Mouse (Mus musculus) embryonic stem cell, embryonic (primary cell): ENCODE results near the gene Lrrc36.

Source experiments
- CTCF ChIA-PET, 4 experiments: fragments of 300-600 bp in 2 of 4; fragments of 350-600 bp in 2 of 4; sonication (Branson Sonifier 250); formaldehyde crosslinking; loops; one replicate each; lab custom pipeline; 2022; ENCODE audit warnings: inconsistent platforms in 2 of 4; lab: Charles Lee
- POLR2A ChIA-PET, 4 experiments: fragments of 300-600 bp in 2 of 4; fragments of 350-600 bp in 2 of 4; sonication (Branson Sonifier 250); formaldehyde crosslinking; loops; one replicate each; lab custom pipeline; 2022; ENCODE audit warnings: antibody characterized with exemption in 4 of 4, inconsistent platforms in 1 of 4; lab: Charles Lee

The Lrrc36 gene

DNA sequence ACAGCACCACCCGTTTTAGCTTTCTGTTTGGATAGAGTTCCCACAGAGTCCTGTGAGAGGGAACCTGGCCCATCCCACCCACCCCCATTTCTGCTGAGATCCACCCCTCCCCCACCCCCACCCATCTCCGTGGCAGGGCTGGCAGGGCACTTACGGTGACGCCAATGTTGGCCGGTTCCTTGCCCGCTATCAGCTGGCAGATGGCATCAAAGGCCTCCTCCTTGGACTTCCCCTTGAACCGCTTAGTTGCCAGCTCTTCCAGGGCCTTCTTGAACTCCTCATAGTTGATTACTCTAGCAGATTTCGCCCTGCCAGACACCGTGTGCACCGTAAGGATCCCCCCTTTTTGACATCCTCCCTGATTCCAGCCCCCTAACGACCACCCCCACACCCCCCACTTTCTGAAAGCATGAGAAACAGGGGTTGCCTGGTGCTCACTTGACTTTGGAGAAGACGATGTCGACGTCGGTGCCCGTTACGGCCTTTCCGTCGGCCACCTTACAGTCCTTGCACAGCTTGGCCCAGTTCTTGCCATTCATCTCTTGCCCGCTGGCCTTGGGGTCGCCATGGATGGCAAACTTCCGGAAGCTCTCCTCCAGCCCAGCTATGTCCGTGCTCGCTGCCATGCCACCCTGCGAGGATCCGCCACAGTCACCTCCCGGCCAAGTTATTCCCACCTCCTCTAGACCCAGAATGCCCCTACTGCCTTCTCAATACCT, 54.8 kb downstream of the Lrrc36 start:
- POLR2A ChIA-PET = interaction anchor here in 2 of 4 experiments (0.7 to 5.9 kb wide), 5 partner anchors 8 to 175 kb away, joined by 4 to 63 read pairs (median 4); no protein-coding TSS in a partner anchor

DNA sequence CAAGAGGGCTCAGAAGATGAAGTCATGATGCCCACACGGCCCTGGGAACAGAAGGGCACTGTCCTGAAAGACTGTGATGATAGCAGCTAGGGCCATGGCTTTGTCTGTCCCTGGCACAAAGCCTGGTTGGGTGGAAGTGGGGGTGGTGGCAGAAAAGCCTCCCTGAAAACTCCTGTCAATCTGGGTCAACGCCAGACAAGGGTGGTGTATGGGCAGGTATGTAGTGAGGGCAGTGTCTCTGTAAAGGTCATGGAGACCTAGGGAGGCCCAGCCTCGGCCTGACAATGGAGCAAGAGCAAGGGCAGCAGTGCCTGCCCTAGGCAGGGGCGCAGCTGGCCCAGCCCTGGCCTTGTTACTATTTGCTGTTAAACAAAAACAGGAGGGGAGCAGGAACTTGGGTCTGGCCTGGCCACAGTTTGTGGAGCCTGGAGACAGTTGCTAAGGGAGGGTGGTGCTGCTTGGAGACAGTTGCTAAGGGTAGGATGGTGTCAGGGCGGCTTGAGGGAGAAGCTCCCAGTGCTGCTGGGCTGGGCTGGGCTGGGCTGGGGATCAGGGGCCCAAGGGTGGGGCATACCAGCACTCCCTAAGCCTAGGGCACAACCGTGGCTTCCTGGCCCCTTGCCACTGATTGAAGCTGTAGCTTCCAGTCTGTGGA, 55.8 kb downstream of the Lrrc36 start:
- ChIA-PET POLR2A (interaction anchor here in 3 of 4 experiments (0.5 to 5.9 kb wide), 12 partner anchors 8 to 495 kb away, joined by 3 to 63 read pairs (median 4); partner anchors contain the start of gene 4931428F04Rik (in 1 of the 3)), CTCF (interaction anchor here (0.6 to 3.3 kb wide), 15 partner anchors 8 to 95 kb away, joined by 3 to 37 read pairs (median 4); no protein-coding TSS in a partner anchor)

More for the DNA sequence above, 54.8 kb downstream of the Lrrc36 start:
- CTCF ChIA-PET = interaction anchor here in 2 of 4 experiments (0.8 to 1.5 kb wide), 4 partner anchors 11 to 29 kb away, joined by 3 to 8 read pairs (median 4); no protein-coding TSS in a partner anchor

DNA sequence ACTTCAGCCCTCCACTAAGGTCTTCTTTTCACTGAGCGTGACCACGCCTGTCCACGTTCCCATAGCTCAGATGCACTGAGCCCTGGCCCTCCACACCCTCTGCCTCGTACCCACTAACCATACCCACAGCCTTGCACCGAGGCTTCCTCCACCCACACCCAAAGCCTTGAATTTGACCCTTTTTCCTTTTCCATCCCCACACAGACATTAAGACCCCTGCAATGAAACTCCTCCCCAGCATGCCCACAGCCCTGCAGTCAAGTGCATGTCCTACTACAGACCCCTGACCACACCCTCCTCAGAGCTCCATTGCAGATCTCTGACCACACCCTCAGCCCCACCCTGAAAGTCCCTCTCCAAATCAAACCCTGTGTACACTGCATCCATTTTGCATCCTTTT, 56.4 kb downstream of the Lrrc36 start:
- ChIA-PET CTCF (interaction anchor here (0.5 to 5.5 kb wide), 14 partner anchors 7 to 95 kb away, joined by 3 to 80 read pairs (median 4); no protein-coding TSS in a partner anchor), POLR2A (interaction anchor here in 3 of 4 experiments (0.5 to 5.9 kb wide), 18 partner anchors 9 to 494 kb away, joined by 3 to 63 read pairs (median 4); partner anchors contain the start of genes 4931428F04Rik (in 1 of the 3) and Hsd11b2 (in 1 of the 3))

DNA sequence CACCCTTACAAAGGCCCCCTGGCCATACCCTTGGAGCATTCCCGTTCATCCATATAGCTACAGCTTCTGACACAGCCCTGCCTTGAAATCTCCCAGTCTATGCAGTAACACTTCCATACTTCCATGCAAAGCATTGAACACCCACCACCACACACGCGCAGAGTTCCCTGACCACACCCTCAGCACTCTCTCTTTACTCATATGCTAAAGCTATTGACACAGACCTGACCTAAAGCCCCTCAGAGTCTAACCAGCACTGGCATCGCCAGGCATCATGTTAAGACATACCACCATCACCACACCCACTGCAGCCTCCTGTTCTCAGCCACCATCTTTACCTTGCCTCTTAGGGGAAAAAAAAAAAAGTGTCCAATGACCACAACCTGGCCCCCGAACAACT, 56.9 kb downstream of the Lrrc36 start:
- CTCF ChIA-PET = interaction anchor here (0.5 to 5.5 kb wide), 28 partner anchors 8 to 172 kb away, joined by 3 to 80 read pairs (median 4); partner anchors contain the start of gene E2f4 (in 1 of the 4)
- POLR2A ChIA-PET = interaction anchor here (0.5 to 5.9 kb wide), 22 partner anchors 9 to 494 kb away, joined by 3 to 63 read pairs (median 4); partner anchors contain the start of genes 4931428F04Rik (in 1 of the 4), E2f4 (in 1 of the 4), Fhod1 (in 1 of the 4) and Hsd11b2 (in 1 of the 4)

DNA sequence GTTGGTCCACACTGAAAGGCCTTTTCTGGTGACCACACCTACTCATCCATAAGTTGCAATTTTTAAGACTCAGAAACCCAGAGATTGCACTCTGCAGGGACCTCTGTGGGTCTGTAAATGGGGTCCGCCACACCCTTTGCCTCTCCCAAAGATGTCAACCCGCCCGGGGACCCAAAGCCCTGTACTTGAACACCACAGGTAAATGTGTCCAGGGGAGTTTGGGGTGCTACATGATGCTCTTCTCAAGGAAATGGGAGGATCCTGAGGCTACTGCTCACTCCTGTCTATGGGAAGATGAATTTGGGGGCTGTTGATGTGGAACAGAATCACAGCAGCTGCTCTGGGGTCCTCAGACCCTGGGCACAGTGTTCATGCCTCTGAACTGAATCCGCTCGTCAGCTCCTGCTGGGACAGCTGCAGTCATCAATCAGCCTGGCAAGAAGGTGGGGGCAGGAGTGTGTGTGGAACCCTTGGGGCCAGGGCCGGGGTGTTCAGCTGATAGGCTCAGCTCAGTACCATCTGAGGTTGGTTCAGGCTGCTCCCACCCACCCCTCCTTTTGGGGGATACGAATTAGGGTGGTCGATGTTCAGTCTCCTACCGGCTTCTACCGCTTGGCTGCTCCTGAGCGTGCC, 57.4 kb downstream of the Lrrc36 start:
- CTCF ChIA-PET = interaction anchor here (0.5 to 5.5 kb wide), 61 partner anchors 7 to 460 kb away, joined by 3 to 80 read pairs (median 4); partner anchors contain the start of genes 4931428F04Rik (in 1 of the 4), Acd (in 1 of the 4), Atp6v0d1 (in 1 of the 4) and E2f4 (in 1 of the 4)
- POLR2A ChIA-PET = interaction anchor here (0.6 to 5.9 kb wide), 62 partner anchors 7 to 541 kb away, joined by 3 to 63 read pairs (median 4); partner anchors contain the start of genes Fhod1 (in 2 of the 4), Slc9a5 (in 2 of the 4), 4931428F04Rik (in 1 of the 4) and Acd (in 1 of the 4)

DNA sequence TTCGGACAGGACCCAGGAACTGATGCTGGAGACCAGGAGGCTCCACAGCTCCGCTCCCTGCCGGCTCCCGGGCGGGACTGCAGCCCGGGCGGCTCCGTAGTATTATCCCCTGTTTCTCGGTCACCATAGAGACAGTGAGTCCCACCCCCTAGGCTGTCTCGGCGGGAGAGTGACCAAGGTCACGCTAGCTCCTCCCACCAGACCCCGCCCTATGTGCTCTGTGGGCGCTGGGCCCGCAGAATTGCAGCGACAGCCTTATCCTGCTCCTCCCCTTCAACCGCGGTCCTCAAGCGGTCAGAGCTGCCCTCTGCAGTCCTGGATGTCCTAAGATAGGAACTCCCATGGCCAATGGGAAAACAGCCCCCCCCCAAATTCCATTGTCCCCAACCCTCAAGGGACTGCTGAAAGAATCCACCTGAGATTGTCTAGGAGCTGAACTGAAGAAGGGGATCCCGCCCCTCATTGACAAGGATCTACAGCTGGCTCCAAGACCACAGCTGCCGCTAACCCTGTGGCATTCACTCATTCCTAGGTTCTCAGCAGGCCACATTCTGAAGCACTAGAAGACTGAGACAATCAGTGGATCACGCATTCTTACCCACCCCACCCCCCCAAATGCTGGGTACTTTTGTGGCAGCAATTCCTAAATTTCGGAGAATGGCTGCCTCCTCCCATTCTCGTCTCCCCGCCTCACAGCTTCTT, 58.1 kb downstream of the Lrrc36 start, which contains the start of gene Tppp3:
Gene Tppp3 (minus strand): TSS at position 213 of the 702 bp plus-strand sequence.
- CTCF ChIA-PET = interaction anchor here (0.6 to 5.5 kb wide), 64 partner anchors 9 to 459 kb away, joined by 3 to 80 read pairs (median 4); partner anchors contain the start of genes 4931428F04Rik (in 1 of the 4), Acd (in 1 of the 4), Atp6v0d1 (in 1 of the 4) and E2f4 (in 1 of the 4)
- POLR2A ChIA-PET = interaction anchor here (0.6 to 5.9 kb wide), 73 partner anchors 8 to 1080 kb away, joined by 3 to 63 read pairs (median 4); partner anchors contain the start of genes Fhod1 (in 2 of the 4), Slc9a5 (in 2 of the 4), 4931428F04Rik (in 1 of the 4) and Acd (in 1 of the 4)

DNA sequence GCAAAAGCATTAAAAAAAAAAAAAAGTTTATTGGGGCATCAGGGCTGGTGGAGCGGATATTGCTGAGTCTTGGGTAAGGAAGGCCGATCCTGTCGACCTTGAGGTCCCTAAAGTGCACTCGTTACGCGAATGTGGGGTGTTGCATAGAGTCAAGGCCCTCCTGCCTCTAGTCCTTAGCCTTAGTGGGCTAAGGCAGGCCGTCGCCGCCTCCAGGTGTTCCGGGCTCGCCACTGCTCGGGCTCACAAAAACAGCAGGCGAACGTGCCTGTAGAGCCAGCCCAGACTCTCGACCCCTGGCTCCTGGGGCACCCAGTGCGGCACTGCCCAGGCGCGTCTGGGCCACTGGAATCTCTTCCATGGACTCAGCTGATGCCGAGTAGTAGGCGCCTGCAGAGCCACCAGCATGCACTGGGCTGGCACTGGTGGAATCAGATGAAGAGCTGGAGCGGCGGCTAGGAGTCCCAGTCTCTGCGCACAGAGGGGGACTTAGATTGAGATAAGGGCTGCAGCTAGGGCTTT, 59.1 kb downstream of the Lrrc36 start:
- ChIA-PET CTCF (interaction anchor here (0.9 to 9.9 kb wide), 10 partner anchors 8 to 104 kb away, joined by 3 to 90 read pairs (median 8); no protein-coding TSS in a partner anchor), POLR2A (interaction anchor here in 3 of 4 experiments (0.6 to 5.9 kb wide), 12 partner anchors 8 to 428 kb away, joined by 3 to 63 read pairs (median 4); partner anchors contain the start of gene Pskh1 (in 1 of the 3))

DNA sequence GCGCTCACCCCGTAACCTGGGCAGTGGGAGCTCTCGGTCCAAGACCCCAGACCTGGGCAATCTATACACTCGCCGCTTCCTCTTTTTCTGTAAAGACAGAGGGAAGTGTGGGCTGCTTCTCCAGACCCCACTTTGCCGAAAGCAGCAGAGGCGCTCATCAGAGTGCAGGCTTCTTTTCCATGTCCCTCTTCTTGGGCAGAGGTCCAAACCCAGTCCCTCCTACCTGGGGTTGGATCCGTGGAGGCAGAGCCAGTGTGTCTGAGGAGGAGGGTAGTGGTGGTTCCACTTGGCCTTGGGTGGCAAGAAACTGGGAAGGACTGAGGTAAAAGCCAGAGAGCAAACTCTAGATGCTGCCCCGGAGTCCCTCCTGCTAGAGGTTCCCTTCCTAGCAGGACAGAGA, 59.6 kb downstream of the Lrrc36 start:
- CTCF ChIA-PET = interaction anchor here (0.9 to 9.9 kb wide), 10 partner anchors 8 to 103 kb away, joined by 3 to 90 read pairs (median 8); no protein-coding TSS in a partner anchor
- POLR2A ChIA-PET = interaction anchor here in 3 of 4 experiments (0.6 to 5.9 kb wide), 12 partner anchors 7 to 427 kb away, joined by 3 to 63 read pairs (median 4); partner anchors contain the start of genes Fhod1 (in 1 of the 3), Kctd19 (in 1 of the 3), Lrrc36 (in 1 of the 3) and Pskh1 (in 1 of the 3)

DNA sequence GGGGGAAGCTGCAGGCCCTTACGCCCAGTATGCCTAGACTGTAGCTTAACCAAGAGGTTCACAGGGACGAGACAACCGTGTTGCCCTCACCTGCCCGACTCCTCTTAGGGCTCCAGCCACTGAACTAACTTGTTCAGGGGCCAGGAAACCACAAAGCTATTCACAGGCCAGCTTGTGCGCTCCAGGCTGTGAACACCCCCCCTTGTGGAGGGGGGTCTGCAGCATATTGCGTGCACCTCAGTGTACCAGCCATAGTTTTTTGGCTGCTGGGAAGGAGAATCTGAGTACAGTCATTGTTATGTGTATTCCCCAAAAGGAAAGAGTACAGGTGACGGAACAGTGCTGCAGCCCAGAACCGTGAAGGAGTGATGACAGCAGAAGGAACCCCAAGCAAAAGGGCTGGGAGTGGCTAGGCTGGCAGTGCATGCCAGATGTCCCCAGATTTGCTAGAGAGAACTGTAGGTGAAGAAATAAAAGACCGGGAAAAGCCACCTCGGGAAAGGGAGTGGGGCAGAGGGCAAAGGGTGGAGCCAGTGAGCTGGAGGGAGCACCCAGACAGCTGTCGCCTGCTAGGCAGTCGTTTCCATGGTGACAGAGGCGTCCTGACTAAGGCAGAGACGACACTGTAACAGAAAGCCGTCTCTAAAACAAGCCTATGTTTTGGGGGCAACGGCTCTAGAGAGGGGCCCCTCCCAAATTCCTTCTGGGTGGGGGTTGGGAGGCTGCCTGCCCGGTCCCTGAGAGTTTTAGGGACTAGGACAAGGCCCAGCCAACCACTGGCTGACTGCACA, 60.6 kb downstream of the Lrrc36 start:
- ChIA-PET CTCF (interaction anchor here (0.6 to 9.9 kb wide), 10 partner anchors 8 to 100 kb away, joined by 3 to 90 read pairs (median 8); no protein-coding TSS in a partner anchor), POLR2A (interaction anchor here in 3 of 4 experiments (0.5 to 5.9 kb wide), 21 partner anchors 6 to 162 kb away, joined by 3 to 63 read pairs (median 3); partner anchors contain the start of genes Ctcf (in 1 of the 3), Fhod1 (in 1 of the 3), Kctd19 (in 1 of the 3) and Lrrc36 (in 1 of the 3))

DNA sequence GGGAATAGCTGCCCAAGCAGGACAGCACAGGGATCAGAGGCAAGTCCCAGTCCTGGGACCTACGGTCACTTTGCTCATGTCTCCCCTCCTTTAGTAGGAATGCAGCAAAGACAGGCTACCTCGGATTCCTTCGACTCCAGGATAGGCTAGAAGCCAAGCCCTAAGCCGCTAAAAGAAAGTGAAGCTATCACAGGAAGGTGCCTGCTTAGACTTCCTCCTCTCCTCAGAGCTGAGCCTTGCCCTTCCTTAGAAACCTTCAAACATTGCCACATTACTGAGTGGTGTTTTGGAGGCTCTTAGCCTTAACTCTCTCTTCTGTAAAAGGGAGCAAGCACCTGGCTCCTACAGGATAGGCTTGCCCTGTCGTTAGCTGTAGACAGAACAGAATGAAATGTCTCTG, 61.3 kb downstream of the Lrrc36 start:
- ChIA-PET CTCF (interaction anchor here (0.7 to 9.9 kb wide), 8 partner anchors 7 to 215 kb away, joined by 3 to 90 read pairs (median 4); no protein-coding TSS in a partner anchor), POLR2A (interaction anchor here in 3 of 4 experiments (0.5 to 1.9 kb wide), 12 partner anchors 9 to 127 kb away, joined by 3 to 8 read pairs (median 3); partner anchors contain the start of genes Fhod1 (in 1 of the 3) and Slc9a5 (in 1 of the 3))

DNA sequence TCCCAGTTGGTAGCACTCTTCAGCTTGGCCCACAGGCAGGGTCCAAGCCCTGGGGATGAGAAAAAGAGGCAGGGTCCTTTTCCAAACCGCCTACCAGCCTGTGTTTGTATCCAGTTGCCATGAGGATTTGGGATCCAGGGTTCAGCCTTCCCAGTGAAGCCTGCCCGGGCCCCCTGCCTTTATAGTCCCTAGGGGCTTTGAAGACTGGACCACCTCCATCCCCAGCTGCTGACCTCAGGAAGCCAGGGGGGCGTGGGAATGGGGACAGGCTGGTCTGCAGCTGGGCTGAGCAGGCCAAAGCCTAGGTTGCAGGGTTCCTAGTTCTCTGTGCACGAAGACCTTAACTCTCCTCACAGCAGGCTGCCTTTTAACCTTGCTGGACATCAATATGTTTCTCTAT, 61.9 kb downstream of the Lrrc36 start:
- ChIA-PET CTCF (interaction anchor here in 3 of 4 experiments (1.0 to 10.4 kb wide), 9 partner anchors 7 to 215 kb away, joined by 3 to 90 read pairs (median 5); no protein-coding TSS in a partner anchor), POLR2A (interaction anchor here in 2 of 4 experiments (0.9 to 1.9 kb wide), 5 partner anchors 12 to 42 kb away, joined by 3 to 8 read pairs (median 3); no protein-coding TSS in a partner anchor)

DNA sequence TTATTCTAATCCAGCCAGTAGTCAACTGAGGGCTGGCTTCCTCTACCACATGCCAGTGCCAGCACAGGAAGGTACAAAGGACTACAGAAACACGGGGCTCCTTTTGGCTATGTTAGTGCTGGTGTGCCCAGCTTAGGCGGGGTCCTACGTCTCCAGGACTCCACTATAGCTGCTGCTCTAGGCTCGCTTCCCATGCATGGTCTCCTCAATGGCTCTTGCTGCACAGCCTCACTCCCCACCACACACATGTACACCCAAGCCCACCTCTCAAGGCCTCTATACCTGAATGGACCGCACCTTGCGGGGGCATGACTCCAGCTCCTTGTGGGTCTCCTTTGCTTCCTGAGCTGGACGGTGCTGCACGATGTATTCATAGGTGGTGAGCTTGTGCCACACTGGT, 62.4 kb downstream of the Lrrc36 start:
- ChIA-PET CTCF (interaction anchor here (0.6 to 10.4 kb wide), 10 partner anchors 9 to 216 kb away, joined by 3 to 90 read pairs (median 4); no protein-coding TSS in a partner anchor), POLR2A (interaction anchor here in 1 of 4 experiments (0.9 to 1.2 kb wide), 2 partner anchors 19 to 40 kb away, joined by 3 read pairs; no protein-coding TSS in a partner anchor)

DNA sequence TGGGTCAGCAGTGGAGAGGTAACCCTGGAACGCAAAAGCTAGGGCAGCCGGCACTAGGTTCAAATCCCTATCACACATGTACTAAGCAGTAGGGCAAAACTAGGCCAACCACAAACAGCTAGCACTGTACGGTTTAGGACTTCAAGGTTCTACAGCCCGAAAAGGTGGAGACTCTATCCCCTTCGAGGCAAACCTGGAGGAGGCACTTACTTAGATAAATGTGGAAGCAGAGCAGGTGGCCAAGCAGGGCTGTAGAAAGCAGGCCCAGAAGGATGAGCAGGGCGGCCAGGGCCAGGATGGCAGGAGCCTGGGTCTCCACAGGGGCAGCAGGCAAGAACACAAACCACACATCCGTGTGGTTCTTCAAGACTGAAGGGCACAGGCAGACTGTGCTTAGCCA, 62.8 kb downstream of the Lrrc36 start:
- CTCF ChIA-PET = interaction anchor here (0.6 to 10.4 kb wide), 21 partner anchors 9 to 216 kb away, joined by 3 to 90 read pairs (median 4); partner anchors contain the start of genes Fhod1 (in 1 of the 4) and Slc9a5 (in 1 of the 4)
- POLR2A ChIA-PET = interaction anchor here in 2 of 4 experiments (0.7 to 2.6 kb wide), 7 partner anchors 19 to 96 kb away, joined by 3 to 9 read pairs (median 4); no protein-coding TSS in a partner anchor
